Mouse (Mus musculus) right cerebral cortex, adult 2 months (tissue): ENCODE results near the gene Vmn1r39.
A peak's percentile ranks its signal among the peaks of the same experiment; 100 is the strongest.
"Not testable (repeated sequence)": the region's sequence is repeated elsewhere in the genome, so short reads cannot be mapped to it uniquely, and the experiment has no call there.

Source experiments
- DNase-seq, 2 experiments: peaks; one replicate each; pipeline ENCODE4 v3.0.0; 2021 to 2022; ENCODE audit warnings: low spot score in 2 of 2

Gene Vmn1r39

GRCm38 (mm10) chr6:66810509-66810908 lies at the start of gene Vmn1r39:
Gene Vmn1r39, minus strand, starts transcription at chr6:66810609.
- no peak for DNase-seq

GRCm38 (mm10) chr6:66859391-66859790 lies 49.0 kb upstream of the Vmn1r39 start:
- DNase-seq, result no peak

- no peak for DNase-seq
Observed at GRCm38 (mm10) chr6:66858356-66858755, 47.9 kb upstream of the Vmn1r39 start.

GRCm38 (mm10) chr6:66856236-66856635 lies 45.8 kb upstream of the Vmn1r39 start:
- no peak for DNase-seq

GRCm38 (mm10) chr6:66848936-66849335 lies 38.5 kb upstream of the Vmn1r39 start:
- DNase-seq, result no peak

GRCm38 (mm10) chr6:66840631-66841030 lies 30.2 kb upstream of the Vmn1r39 start:
- DNase-seq, result peak; percentile 49 to 59

GRCm38 (mm10) chr6:66836932-66837331 lies 26.5 kb upstream of the Vmn1r39 start:
- no peak for DNase-seq

GRCm38 (mm10) chr6:66806311-66806710 lies 4.1 kb downstream of the Vmn1r39 start:
- DNase-seq, result no peak

GRCm38 (mm10) chr6:66805713-66806112 lies 4.7 kb downstream of the Vmn1r39 start:
- DNase-seq, result no peak

GRCm38 (mm10) chr6:66782527-66782926 lies 27.9 kb downstream of the Vmn1r39 start, which contains the start of gene Vmn1r38:
Gene Vmn1r38, minus strand, starts transcription at chr6:66782627.
- DNase-seq, result not testable (repeated sequence)
